Mouse (Mus musculus): ENCODE data around the gene Pcsk5.
A peak's percentile ranks its signal among the peaks of the same experiment; 100 is the strongest.

Gene Pcsk5

DNA sequence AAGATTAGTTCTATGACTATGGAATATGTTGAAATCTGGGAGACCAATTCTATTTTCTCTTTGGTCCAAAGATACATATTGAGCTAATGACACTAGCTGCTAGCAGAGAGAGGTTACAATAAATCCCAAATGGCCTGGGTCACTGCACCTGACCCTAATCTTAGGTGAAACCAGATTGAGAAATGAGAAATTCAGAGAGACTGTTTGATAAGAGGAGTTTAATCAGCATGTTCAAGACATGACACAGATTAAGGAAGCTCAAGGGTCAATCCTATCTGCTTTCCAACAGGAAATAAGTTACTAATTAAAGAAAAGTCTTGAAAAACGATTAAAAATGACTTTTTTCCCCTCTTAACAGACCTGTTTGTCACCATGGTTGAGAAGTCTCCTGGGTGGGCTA is 96.0 kb downstream of the Pcsk5 start:
- DNase-seq (ENCODE audit: low spot score in 2 of 2), result no peak

DNA sequence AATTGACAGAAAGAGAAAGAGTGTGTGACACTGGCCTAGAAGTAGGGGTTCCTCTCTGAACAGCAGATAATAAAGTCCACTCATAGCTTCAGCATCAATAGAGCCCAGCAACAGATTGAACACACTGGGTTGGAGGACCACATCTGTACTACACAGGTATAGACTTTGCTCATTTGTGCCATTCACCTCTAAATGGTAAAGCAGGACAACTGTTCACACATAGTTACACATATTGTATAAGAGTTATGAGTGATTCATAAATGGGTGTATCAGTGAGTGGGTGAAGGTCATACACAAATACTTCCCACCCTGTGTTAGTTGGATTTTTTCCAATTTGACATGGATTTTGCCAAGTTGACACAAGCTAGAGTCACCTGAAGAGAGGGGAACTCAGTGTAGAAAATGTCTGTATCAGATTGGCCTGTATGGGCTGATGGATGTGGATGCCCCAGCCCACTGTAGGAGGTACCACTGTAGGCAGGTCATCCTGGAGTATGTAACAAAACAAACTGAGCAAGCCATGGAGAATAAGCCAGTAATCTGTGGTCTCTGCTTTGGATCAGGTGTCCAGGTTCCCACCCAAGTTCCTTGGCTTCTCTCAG is 104.7 kb downstream of the Pcsk5 start:
- DNase-seq (ENCODE audit: low spot score in 2 of 2), result no peak

DNA sequence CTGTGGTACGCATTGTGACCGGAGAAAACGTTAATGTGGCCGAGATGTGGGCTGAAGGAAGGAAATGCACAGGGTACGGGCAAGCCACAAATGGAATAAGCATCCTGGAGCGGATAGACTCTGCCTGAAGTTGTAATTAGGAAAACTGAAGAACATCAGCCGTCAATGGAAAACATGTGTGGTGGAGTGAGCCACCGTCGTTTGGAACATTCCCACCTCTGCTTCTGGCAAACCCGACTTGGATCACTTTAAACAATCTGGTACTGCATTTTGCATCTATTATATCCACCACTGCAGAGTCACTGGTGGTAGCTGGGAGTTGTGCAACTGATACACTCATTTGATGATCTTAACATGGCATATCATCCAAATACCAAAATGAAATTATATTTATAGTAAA is 120.4 kb downstream of the Pcsk5 start:
- no peak for DNase-seq (ENCODE audit: low spot score in 2 of 2)

DNA sequence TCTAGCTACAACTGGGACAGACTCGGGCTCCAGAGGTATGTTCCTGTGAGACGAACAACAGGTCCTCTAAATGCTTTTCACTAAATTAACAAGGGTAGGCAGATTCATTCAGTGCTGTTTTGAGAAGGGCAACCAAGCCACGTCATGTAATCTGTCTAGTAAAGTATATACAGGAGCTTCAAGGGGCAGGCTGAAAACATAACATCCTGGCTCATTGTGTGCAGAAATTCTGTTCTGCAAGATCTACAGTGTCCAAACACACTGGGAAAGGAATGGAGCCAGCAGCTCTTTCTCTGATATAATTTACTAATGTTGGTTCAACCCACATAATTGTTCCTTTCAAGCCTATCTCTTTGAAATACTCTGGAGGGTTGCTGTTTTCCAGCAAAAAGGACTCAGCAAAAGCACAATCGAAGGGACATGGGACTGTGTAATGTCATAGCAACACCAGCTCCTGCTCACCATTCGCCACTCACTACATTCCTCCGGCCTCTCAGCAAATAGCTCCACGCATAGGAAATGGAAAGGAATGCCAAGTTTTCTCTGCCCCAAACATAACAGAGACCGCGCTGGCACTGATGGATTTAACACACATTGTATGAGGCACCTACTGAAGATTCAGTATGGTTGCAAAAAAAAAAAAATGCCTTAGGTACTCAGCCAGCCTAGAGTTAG is 122.0 kb downstream of the Pcsk5 start:
- DNase-seq (ENCODE audit: low spot score in 2 of 2), result no peak

DNA sequence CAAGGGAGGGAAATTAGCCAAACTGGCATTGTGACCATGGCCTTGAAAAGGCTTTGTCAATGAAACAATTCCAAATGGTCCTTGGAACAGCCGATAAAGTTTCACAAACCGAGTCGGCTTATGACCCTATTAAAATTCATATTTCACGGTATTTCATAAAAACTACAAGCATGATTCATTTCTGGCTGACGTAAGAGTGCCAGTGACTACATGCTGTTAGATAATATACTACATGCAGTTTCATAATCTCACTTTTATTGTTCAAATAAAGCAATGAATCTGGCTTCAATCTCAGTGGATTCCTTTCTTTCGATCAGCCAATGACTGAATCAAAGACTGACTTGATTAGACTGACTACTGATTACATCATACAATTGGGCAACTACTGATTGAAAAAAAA is 145.8 kb downstream of the Pcsk5 start:
- no peak for DNase-seq (ENCODE audit: low spot score in 2 of 2)

DNA sequence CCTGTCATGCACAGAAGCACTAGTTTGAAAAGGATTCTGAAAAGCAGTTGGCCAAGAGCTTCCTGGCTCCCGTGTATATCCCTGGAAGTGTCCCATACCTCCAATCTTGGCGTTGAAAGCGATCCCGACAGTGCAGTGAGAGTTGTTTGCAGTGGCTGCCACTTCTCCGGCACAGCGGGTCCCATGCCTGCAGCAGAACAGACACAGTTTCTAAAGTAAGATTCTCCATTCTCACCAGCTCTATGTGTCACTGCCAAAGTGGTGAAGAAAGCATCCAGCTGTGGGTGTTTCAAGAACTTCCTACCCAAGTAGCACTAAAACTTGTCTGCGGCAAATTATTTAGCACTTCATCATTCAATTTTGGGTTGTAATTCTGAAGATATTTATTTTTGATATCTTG is 159.1 kb downstream of the Pcsk5 start:
- peak; percentile 11 to 14 for DNase-seq (ENCODE audit: low spot score in 2 of 2)

DNA sequence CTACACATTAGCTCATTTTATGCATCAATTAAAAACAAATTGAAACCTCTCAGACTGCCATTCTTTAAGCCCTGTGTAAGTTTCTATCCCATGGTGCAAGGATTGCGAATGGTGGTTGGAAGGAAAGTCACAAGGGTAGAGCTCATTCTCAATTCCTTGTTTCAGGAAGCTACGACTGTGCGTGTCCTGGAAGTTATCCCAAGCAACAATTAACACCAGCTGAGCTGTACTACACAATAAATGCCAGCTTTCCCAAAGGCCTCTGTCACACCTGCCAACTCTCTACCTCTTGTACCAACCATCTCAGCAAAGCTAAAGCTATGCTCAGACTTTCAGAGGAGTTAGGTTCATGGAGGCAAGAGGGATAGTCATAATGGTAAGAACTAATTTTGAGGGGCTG is 174.8 kb downstream of the Pcsk5 start:
- DNase-seq (ENCODE audit: low spot score in 2 of 2), result no peak

DNA sequence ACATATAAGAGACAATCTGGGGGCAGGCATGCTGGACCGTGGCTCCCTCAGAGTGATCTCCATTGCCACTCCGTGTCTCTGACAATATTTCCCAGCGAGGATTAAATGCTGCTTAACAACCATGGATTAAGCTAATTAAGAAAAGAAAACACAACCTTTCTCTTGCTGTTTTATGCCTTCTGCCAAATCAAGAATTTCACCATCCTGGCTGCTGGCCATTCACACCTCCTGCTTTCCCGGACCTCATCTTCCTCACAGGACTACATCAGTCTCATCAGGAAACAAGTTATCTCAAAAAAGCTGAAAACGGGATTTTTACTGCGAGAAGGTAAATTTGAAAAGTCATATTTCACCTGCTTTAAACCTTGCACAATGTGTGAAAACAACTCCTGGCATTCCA is 175.2 kb downstream of the Pcsk5 start:
- no peak for DNase-seq (ENCODE audit: low spot score in 2 of 2)

DNA sequence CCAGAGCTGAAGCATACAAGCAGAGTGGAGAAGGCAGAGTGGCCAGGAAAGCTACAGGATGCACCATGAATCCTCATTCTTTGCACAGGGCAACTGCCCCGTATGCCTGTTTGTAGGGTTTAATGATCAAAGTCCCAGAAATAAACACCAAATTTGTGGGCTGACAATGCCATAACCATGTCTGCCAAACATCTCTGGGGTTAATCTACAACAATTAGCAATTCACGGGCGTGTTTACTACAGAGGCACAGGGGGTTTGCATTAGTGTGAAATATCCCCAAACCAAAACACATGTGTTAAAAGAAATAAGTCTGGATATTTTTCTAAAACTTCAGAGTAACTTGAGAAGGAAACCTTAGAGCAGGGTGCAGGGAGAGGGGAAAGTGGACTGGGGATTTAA is 178.1 kb downstream of the Pcsk5 start:
- DNase-seq (ENCODE audit: low spot score in 2 of 2), result no peak

DNA sequence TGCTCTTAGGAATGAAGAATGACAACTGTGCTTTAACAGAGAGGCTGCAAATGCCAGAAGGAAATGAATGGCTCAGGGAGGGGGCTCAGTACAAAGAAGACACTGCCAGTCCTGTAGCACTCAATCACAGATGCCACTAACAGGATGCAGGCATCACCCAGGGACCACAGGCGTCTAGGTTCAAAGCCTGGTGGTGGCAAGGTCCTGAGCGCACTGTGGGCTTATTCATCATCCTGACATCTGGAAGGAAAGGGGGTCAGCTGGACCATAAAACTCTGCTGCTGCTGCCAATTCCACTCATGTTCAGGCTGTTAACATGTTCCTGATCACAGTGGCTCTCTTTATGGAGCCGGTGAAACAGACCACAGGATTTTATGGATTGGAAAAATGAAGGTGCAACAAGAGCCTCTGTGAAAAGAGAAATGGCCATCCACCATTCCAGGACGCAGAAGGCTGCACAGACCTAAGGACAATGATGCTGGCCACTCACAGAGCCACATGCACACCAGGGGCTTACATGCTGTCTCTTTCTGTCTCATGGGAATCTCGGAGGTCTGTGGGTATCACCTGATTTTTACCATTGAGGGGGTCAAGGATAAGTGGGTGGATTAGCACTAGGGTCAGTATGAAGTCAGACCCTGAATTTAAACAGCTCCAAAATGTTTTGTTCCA is 186.5 kb downstream of the Pcsk5 start:
- DNase-seq (ENCODE audit: low spot score in 2 of 2), result no peak

DNA sequence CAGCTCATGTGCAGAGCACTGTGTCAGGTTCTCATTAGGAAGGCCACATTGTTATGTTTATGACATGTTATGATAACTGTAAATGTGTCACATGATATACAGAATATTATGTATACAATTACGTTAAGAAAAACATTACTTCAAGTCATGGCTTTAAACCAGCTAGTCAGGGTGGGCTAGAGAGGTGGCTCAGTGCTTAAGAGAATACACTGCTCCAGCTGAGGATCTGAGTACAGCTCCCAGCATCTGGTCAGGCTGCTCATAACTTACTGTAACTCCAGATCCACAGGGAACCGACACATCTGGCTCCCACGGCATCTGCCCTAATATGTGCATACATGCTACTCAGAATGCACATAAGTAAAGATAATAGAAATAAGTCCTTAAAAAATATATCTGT is 187.5 kb downstream of the Pcsk5 start:
- DNase-seq (ENCODE audit: low spot score in 2 of 2), result no peak

DNA sequence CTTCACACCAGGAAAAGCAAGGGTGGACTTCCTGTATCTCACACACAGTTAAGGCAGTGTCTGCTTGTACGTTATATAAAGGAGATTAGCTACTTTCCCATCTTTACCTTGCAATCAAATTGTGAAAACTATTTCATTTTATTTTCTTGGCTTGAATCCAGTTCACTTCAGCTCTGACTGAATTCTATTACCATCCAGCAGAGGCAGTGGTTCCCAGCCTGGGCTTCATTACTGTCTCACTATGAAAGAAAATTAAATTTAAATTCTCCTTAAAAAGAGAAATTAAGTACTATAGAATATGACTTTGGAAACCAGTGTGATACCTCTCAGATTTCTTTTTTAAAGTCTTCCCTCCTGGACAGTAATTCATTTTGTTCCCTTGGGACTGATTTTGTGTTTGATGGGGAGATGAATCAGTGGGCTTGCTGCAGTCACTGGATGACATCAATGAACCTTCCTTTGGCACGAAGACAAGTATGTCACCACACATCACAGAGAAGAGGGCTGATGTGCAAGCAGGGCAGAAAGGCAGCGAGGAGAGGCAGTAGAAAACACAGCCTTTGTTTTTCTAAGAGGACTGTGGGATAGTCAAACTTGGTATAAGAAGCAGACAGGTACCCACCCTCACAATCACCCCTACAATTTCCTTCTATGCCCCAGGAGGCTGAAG is 194.2 kb downstream of the Pcsk5 start:
- no peak for DNase-seq (ENCODE audit: low spot score in 2 of 2)

DNA sequence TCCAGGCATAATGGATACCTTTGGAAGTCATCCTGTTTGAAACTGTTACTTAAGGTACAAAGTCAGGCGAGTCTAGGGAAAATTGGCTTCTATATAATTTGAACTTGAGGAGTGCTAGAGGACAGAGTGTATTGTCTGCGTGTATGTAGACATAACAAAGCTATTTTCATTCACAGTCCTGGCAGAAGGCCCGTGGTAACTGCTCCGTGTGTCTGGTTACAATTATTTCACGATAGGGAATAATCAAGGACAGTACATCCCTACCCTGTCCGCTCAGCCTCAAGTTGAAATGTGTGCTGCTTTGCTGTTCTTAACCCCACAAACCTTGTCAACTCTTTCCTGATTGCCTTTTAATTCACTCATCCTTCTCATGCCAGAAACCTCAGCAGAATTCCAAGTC is 201.4 kb downstream of the Pcsk5 start:
- no peak for DNase-seq (ENCODE audit: low spot score in 2 of 2)

DNA sequence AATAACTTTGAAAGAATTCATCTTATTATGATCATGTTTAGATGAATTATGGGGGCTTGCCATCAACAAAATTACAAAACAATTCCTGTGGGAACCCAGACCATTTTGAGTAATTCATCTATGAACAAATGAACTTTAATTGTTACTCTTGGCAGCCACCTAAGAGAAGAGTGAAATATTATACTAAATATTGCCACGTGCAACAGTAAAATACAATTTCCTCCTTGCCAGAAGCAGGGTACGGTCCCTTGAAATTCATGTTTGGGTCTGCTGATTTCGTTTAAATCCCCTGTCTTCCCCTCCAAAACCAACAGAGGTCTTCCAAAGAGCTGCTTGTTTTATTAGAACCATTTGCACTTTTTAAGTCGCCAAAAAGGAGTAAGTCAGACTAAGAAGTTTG is 221.8 kb downstream of the Pcsk5 start:
- no peak for DNase-seq (ENCODE audit: low spot score in 2 of 2)

DNA sequence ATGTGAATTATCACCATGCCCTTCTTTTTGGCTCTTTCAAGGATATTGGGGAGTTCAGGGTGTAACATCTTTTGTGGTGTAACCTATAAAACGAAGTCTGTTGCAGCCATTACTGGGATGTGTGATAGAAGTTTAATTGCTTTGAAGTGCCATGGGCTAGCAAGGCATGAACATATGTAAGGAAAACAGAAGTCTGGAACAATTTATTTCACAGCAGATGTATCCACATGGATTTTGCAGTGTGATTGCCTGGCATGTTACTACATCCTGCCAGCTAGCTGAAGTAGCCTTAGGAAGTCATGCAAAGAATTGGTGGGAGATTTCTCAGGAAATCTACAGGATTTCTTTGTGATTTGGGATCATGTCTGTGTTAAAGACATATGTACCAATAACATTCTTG is 230.9 kb downstream of the Pcsk5 start:
- DNase-seq (ENCODE audit: low spot score in 2 of 2), result no peak

DNA sequence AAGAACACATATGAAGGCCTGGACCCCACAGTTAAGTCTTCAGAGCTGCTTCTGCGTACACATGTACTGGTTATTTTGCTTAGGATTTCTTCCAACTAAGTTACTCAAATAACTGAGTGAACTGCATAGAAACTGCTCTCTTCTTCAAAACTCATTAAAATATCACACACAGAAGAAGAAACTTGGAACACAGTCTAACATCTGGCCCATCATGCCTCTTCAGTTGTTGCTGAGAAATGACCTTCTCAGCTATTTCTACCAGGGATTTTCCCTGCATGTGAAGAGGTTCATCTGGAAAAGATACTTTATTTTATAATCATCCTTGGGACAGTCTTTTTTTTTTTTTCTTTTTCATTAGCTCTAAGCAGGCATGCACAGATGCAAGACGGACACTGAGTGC is 231.3 kb downstream of the Pcsk5 start:
- no peak for DNase-seq (ENCODE audit: low spot score in 2 of 2)

DNA sequence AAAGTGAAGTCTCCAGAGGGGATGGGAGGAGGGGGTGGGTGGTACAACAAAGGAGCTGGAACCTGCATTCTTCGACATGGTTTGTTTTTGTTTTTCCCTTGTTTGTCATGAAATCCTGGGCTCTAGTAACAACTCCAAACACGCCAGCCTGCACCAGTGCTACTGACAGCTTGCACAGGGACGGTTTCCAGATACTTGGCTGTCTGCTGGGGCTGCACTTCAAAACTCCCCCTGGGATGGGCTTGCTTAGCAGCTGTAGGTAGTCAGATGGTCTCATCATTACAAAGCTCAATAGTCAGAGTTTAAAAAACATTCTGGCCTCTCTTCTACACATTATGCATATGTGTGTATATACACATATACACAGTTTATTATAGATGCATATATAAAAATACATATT is 234.1 kb downstream of the Pcsk5 start:
- DNase-seq (ENCODE audit: low spot score in 2 of 2), result no peak

DNA sequence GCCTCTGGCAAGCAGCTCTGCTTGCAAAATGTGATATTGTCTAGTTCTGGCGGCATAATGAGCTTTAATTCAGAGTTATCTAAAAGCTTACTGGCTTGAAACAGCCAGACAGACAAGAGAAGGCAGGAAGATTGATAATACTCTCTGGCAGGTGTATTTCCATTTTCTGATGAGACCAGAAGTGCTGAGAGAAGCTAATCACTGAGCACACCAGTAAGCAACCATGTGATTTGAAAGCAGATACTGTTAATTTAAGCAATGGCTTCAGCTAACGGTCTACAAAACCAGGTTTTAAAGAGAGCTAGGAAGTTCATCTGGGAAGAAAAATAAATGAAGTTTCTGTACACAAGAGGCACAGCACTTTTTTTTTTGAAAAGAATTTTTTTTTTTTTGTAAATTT is 237.1 kb downstream of the Pcsk5 start:
- DNase-seq (ENCODE audit: low spot score in 2 of 2), result no peak

DNA sequence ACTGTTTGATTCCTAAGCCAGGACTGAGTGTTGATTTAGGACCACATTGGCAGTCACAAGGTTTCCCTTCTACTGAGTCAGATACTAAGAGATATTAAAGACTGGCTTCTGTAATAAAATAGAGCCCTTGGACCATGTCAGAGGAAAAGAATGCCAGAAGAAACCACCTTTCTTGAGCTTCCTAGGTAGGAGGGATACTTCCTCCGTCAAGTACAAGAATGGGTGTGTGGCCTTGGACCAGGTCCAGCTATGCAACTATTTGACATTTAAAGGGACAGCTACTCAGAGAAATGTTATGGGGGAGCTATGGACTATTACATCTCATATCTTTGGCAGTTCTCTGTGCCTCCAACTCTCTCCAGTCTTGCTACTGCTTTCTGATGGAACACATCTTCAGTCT is 244.6 kb downstream of the Pcsk5 start:
- no peak for DNase-seq (ENCODE audit: low spot score in 2 of 2)

DNA sequence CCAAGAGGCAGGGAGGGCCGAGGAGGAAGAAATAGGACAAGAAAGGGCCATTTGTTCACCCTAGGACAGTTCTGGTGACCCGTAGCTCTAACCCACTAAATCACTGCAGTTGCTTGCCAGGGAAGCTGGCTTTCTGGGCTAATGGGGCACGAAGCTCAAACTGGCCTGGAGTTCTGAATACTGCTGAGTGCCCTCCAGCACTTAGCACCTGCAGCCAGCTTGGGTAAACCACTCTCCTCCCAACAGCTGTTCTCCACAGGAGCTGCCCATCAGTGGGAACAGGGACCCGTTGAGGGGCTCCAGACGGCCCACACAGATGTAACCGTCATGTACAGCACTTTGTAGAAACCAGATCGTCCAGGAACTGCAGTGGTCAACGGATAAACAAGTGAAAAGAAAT is 246.1 kb downstream of the Pcsk5 start:
- no peak for DNase-seq (ENCODE audit: low spot score in 2 of 2)

DNA sequence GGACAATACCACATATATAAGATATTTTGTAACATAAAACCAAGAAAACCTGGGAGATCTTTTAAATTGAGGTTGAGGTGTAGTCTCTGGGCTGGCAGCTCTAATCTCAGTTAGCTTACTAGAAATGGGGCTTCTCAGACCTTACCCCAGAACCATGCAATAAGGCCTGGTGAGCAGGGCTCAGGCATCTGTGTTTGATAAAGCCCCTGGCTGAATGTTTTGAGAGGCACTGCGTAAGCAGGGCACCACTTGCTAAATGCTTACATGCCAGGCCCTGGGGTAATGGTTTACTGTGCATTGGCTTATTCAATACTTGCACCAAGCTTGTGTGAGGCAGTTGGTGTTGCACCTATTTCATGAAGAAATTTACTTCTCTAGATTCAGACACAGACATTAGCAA is 247.1 kb downstream of the Pcsk5 start:
- DNase-seq (ENCODE audit: low spot score in 2 of 2), result no peak

DNA sequence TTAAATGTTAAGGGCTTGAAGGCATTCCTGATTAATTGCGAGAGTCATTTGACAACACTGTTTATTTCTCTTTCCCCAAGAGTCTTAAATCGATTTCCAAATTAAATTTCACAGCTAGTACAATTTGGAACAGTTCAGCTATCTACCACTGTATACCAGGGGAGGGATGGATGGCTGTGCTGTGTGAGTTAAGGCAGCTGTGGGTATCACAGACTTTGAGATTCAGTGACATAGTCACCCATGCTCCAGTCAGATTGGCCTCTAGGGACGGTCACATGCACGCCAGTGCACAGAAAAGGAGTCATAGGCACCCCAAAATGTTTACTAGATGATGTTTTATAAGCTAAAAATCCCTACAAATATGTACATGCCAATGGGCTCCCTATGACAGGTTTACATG is 260.0 kb downstream of the Pcsk5 start:
- no peak for DNase-seq (ENCODE audit: low spot score in 2 of 2)

DNA sequence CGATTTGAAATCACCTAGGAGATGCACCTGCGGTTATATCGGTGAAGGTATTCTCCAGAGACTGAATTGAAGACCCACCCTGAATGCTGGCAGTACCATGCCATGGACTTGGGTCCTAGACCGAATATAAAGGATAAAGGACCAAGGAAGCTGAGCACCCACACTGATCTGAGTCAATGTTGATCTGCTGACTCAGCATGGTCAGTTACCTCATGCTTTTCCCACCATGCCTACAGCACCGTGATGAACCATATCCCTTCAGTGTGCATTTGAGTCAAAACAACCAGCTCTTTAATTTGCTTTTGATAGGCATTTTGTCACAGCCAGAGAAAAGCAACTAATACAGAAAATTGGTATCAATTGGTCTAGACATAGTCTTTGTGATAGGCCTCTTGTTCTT is 262.9 kb downstream of the Pcsk5 start:
- no peak for DNase-seq (ENCODE audit: low spot score in 2 of 2)

Data from right cerebral cortex, adult 2 months (tissue).